Mouse (Mus musculus): ENCODE data around the gene Mthfd2l. TPM values are rescaled to one million over a fixed set of nuclear protein-coding genes. Genes with fewer than 3 reads are reported as not detected.

The Mthfd2l gene
- polyA plus RNA-seq, 1 experiment from 2014 or later, result 94.4 TPM

- no peak overlapping the region for H3K4me3 ChIP-seq (replicated peaks; ENCODE audit: low read depth, low read length)
- ATAC-seq (ENCODE audit: low FRiP score, low TSS enrichment) (no peak), DNase-seq (no peak)
- no peak overlapping the region for H3K27ac ChIP-seq (replicated peaks; ENCODE audit: low read depth, low read length)
- 93% methylated on average over 8 of the region's 8 CpGs for WGBS
- no peaks in the 10 kb centered on the region for H3K9me3 ChIP-seq (ENCODE audit: control insufficient read depth, low read length)
- H3K27me3 ChIP-seq (ENCODE audit: control insufficient read depth, insufficient read depth, low read length), result no peaks in the 10 kb centered on the region
- H3K4me1 ChIP-seq (ENCODE audit: control insufficient read depth, insufficient read depth, low read length), result no peaks in the 10 kb centered on the region
- 0 out of 2 replicates have a peak, but pooled peaks cover 2% of the 10 kb centered on the region for H3K36me3 ChIP-seq (ENCODE audit: control insufficient read depth, insufficient read depth, low read length)
- no peak overlapping the region for H3K4me2 ChIP-seq (ENCODE audit: low read length)
- no peak overlapping the region for H3K9ac ChIP-seq (replicated peaks; ENCODE audit: low read length)
Observed at GRCm38 (mm10) chr5:91023114-91023513, 92.2 kb downstream of the Mthfd2l start.

GRCm38 (mm10) chr5:91027164-91027563, 96.2 kb downstream of the Mthfd2l start, which contains the start of gene Epgn:
Gene Epgn (plus strand): TSS chr5:91027464.
- DNase-seq, result no peak
- Histone ChIP-seq H3K9me3 (ENCODE audit: control insufficient read depth, low read length) (no peaks in the 10 kb centered on the region), H3K27me3 (ENCODE audit: control insufficient read depth, insufficient read depth, low read length) (no peaks in the 10 kb centered on the region), H3K4me3 (replicated peaks; ENCODE audit: low read depth, low read length) (no peak within 1 kb of the TSS), H3K36me3 (ENCODE audit: control insufficient read depth, insufficient read depth, low read length) (no peaks in the 10 kb centered on the region), H3K27ac (replicated peaks; ENCODE audit: low read depth, low read length) (no peak within 1 kb of the TSS), H3K9ac (replicated peaks; ENCODE audit: low read length) (no peak within 1 kb of the TSS), H3K4me2 (ENCODE audit: low read length) (no peak within 1 kb of the TSS), H3K4me1 (ENCODE audit: control insufficient read depth, insufficient read depth, low read length) (no peaks in the 10 kb centered on the region)
- no peak for ATAC-seq (ENCODE audit: low FRiP score, low TSS enrichment)
- WGBS, result 87% methylated on average over 6 of the region's 6 CpGs

- H3K36me3 ChIP-seq (ENCODE audit: control insufficient read depth, insufficient read depth, low read length), result no peaks in the 10 kb centered on the region
- H3K4me3 ChIP-seq (replicated peaks; ENCODE audit: low read depth, low read length), result no peak overlapping the region
- H3K27ac ChIP-seq (replicated peaks; ENCODE audit: low read depth, low read length), result no peak overlapping the region
- no peak overlapping the region for H3K9ac ChIP-seq (replicated peaks; ENCODE audit: low read length)
- no peaks in the 10 kb centered on the region for H3K4me1 ChIP-seq (ENCODE audit: control insufficient read depth, insufficient read depth, low read length)
- no peak overlapping the region for H3K4me2 ChIP-seq (ENCODE audit: low read length)
- WGBS, result 76% methylated on average over 1 of the region's 1 CpGs
- DNase-seq (no peak), ATAC-seq (ENCODE audit: low FRiP score, low TSS enrichment) (no peak)
- H3K27me3 ChIP-seq (ENCODE audit: control insufficient read depth, insufficient read depth, low read length), result no peaks in the 10 kb centered on the region
- no peaks in the 10 kb centered on the region for H3K9me3 ChIP-seq (ENCODE audit: control insufficient read depth, low read length)
Observed at GRCm38 (mm10) chr5:91027840-91028239, 96.9 kb downstream of the Mthfd2l start.

GRCm38 (mm10) chr5:91030629-91031028, 99.7 kb downstream of the Mthfd2l start:
- H3K4me3 ChIP-seq (replicated peaks; ENCODE audit: low read depth, low read length), result no peak overlapping the region
- H3K27me3 ChIP-seq (ENCODE audit: control insufficient read depth, insufficient read depth, low read length), result no peaks in the 10 kb centered on the region
- H3K36me3 ChIP-seq (ENCODE audit: control insufficient read depth, insufficient read depth, low read length), result no peaks in the 10 kb centered on the region
- no peak overlapping the region for H3K4me2 ChIP-seq (ENCODE audit: low read length)
- no peak overlapping the region for H3K9ac ChIP-seq (replicated peaks; ENCODE audit: low read length)
- no peak overlapping the region for H3K27ac ChIP-seq (replicated peaks; ENCODE audit: low read depth, low read length)
- no peaks in the 10 kb centered on the region for H3K4me1 ChIP-seq (ENCODE audit: control insufficient read depth, insufficient read depth, low read length)
- WGBS, result 88% methylated on average over 2 of the region's 2 CpGs
- ATAC-seq (ENCODE audit: low FRiP score, low TSS enrichment), result no peak
- no peaks in the 10 kb centered on the region for H3K9me3 ChIP-seq (ENCODE audit: control insufficient read depth, low read length)
- DNase-seq, result no peak

- Histone ChIP-seq H3K36me3 (ENCODE audit: control insufficient read depth, insufficient read depth, low read length) (no peaks in the 10 kb centered on the region), H3K4me2 (ENCODE audit: low read length) (no peak overlapping the region), H3K27ac (replicated peaks; ENCODE audit: low read depth, low read length) (no peak overlapping the region), H3K4me3 (replicated peaks; ENCODE audit: low read depth, low read length) (no peak overlapping the region), H3K9me3 (ENCODE audit: control insufficient read depth, low read length) (no peaks in the 10 kb centered on the region), H3K27me3 (ENCODE audit: control insufficient read depth, insufficient read depth, low read length) (no peaks in the 10 kb centered on the region), H3K4me1 (ENCODE audit: control insufficient read depth, insufficient read depth, low read length) (no peaks in the 10 kb centered on the region), H3K9ac (replicated peaks; ENCODE audit: low read length) (no peak overlapping the region)
- ATAC-seq (ENCODE audit: low FRiP score, low TSS enrichment), result no peak
- DNase-seq, result no peak
- 90% methylated on average over 2 of the region's 2 CpGs for WGBS
Observed at GRCm38 (mm10) chr5:91035341-91035740, 104.4 kb downstream of the Mthfd2l start.

GRCm38 (mm10) chr5:91036628-91037027, 105.7 kb downstream of the Mthfd2l start:
- H3K4me3 ChIP-seq (replicated peaks; ENCODE audit: low read depth, low read length), result no peak overlapping the region
- no peaks in the 10 kb centered on the region for H3K27me3 ChIP-seq (ENCODE audit: control insufficient read depth, insufficient read depth, low read length)
- H3K36me3 ChIP-seq (ENCODE audit: control insufficient read depth, insufficient read depth, low read length), result no peaks in the 10 kb centered on the region
- DNase-seq, result no peak
- H3K4me1 ChIP-seq (ENCODE audit: control insufficient read depth, insufficient read depth, low read length), result no peaks in the 10 kb centered on the region
- H3K4me2 ChIP-seq (ENCODE audit: low read length), result no peak overlapping the region
- WGBS, result 95% methylated on average over 4 of the region's 4 CpGs
- H3K27ac ChIP-seq (replicated peaks; ENCODE audit: low read depth, low read length), result no peak overlapping the region
- ATAC-seq (ENCODE audit: low FRiP score, low TSS enrichment), result no peak
- no peaks in the 10 kb centered on the region for H3K9me3 ChIP-seq (ENCODE audit: control insufficient read depth, low read length)
- no peak overlapping the region for H3K9ac ChIP-seq (replicated peaks; ENCODE audit: low read length)

- Histone ChIP-seq H3K27ac (replicated peaks; ENCODE audit: low read depth, low read length) (no peak overlapping the region), H3K4me1 (ENCODE audit: control insufficient read depth, insufficient read depth, low read length) (no peaks in the 10 kb centered on the region), H3K4me2 (ENCODE audit: low read length) (no peak overlapping the region), H3K36me3 (ENCODE audit: control insufficient read depth, insufficient read depth, low read length) (no peaks in the 10 kb centered on the region), H3K4me3 (replicated peaks; ENCODE audit: low read depth, low read length) (no peak overlapping the region), H3K27me3 (ENCODE audit: control insufficient read depth, insufficient read depth, low read length) (no peaks in the 10 kb centered on the region), H3K9ac (replicated peaks; ENCODE audit: low read length) (no peak overlapping the region), H3K9me3 (ENCODE audit: control insufficient read depth, low read length) (no peaks in the 10 kb centered on the region)
- DNase-seq (no peak), ATAC-seq (ENCODE audit: low FRiP score, low TSS enrichment) (no peak)
- WGBS, result 50% methylated on average over 2 of the region's 2 CpGs
Observed at GRCm38 (mm10) chr5:91037756-91038155, 106.8 kb downstream of the Mthfd2l start.

GRCm38 (mm10) chr5:91038547-91038946, 107.6 kb downstream of the Mthfd2l start:
- Histone ChIP-seq H3K4me1 (ENCODE audit: control insufficient read depth, insufficient read depth, low read length) (no peaks in the 10 kb centered on the region), H3K9ac (replicated peaks; ENCODE audit: low read length) (no peak overlapping the region), H3K27ac (replicated peaks; ENCODE audit: low read depth, low read length) (no peak overlapping the region), H3K27me3 (ENCODE audit: control insufficient read depth, insufficient read depth, low read length) (no peaks in the 10 kb centered on the region), H3K9me3 (ENCODE audit: control insufficient read depth, low read length) (no peaks in the 10 kb centered on the region), H3K36me3 (ENCODE audit: control insufficient read depth, insufficient read depth, low read length) (no peaks in the 10 kb centered on the region), H3K4me3 (replicated peaks; ENCODE audit: low read depth, low read length) (no peak overlapping the region), H3K4me2 (ENCODE audit: low read length) (no peak overlapping the region)
- ATAC-seq (ENCODE audit: low FRiP score, low TSS enrichment) (no peak), DNase-seq (no peak)
- 32% methylated on average over 2 of the region's 2 CpGs for WGBS

GRCm38 (mm10) chr5:91038963-91039362, 108.0 kb downstream of the Mthfd2l start:
- Histone ChIP-seq H3K4me3 (replicated peaks; ENCODE audit: low read depth, low read length) (no peak overlapping the region), H3K4me1 (ENCODE audit: control insufficient read depth, insufficient read depth, low read length) (no peaks in the 10 kb centered on the region), H3K9me3 (ENCODE audit: control insufficient read depth, low read length) (no peaks in the 10 kb centered on the region), H3K4me2 (ENCODE audit: low read length) (no peak overlapping the region), H3K36me3 (ENCODE audit: control insufficient read depth, insufficient read depth, low read length) (no peaks in the 10 kb centered on the region), H3K27ac (replicated peaks; ENCODE audit: low read depth, low read length) (no peak overlapping the region), H3K9ac (replicated peaks; ENCODE audit: low read length) (no peak overlapping the region), H3K27me3 (ENCODE audit: control insufficient read depth, insufficient read depth, low read length) (no peaks in the 10 kb centered on the region)
- no peak for ATAC-seq (ENCODE audit: low FRiP score, low TSS enrichment)
- DNase-seq, result no peak
- WGBS, result 84% methylated on average over 2 of the region's 2 CpGs

Data from midbrain, embryonic 14.5 days (tissue).